Mouse (Mus musculus) CD4-positive, CD25-positive, alpha-beta regulatory T cell (primary cell): ENCODE results near the gene Wnt5b. TPM values are rescaled to one million over a fixed set of nuclear protein-coding genes. Genes with fewer than 3 reads are reported as not detected.

Experiments used
- polyA plus RNA-seq: library from polyadenylated mRNA; unstranded; fragments of 100-300 nt; shearing (Covaris generic); gene quantifications from one replicate; pipeline ENCODE4 v1.2.1, GENCODE M21; 2017

Wnt5b gene
- 0.28 TPM for polyA plus RNA-seq

DNA sequence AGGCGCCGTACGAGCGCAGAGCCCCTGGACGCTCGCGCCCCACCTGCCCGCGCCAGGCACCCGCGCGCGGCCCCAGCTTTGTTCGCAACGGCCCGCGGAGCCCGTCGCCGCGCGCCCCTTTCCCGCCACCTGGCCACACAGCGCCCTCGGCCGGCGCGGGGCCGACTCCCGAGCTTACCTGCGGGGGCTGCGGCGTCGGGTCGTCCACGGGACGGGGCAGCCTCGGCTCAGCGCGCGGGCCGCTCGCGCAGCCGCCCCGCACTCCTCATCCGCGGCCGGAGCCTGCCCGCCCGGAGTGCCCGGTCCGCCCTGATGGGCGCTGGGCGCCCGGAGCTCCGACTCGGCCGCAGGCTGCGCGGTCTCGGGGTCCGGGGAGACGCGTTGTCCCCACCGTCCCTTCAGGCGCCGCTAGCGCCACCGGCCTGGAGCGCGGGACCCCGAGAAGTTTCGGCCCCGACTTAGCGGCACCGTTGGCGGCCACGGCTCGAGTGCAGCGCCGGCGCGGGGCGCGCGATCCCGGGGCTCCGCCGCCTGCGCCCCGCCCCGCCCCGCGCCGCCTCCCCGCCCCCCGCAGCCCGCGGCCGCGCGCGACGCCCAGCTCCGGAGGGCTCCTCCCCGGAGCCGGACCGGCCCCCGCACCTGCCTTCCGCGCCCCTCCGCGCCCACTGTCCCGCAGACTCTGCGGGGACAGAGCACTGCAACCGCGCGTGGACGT, at the start of gene Wnt5b:
Gene Wnt5b (minus strand): TSS at position 545 of the 715 bp plus-strand sequence.

DNA sequence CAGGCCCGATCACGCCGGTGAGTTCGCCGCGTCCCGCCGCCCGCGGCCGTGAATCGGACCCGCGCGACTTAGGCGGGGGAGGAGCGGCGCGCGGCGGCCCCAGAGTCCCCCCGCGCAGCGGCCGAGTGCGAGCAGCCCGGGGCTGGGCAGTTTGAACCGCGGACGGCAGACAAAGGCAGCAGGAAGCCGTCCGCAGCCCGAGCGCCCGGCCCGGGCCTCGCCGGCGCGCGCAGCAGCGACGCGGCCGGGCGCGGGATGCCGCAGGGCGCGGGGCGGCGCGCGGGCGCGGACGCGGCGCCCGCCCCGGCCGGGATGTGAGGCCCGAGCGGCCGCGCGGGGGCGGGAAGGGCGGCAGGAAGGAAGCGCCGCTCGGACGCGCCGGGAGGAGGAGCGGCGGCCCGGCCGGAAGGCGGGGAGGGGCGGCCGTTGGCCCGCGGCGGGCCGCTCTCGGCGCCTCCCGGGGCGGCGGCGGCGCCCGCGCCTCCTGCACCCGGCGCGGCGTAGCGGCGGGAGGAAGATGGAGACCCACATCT, 64.7 kb downstream of the Wnt5b start, which contains the start of gene Fbxl14:
Gene Fbxl14 (plus strand): TSS at position 326 of the 533 bp plus-strand sequence.

DNA sequence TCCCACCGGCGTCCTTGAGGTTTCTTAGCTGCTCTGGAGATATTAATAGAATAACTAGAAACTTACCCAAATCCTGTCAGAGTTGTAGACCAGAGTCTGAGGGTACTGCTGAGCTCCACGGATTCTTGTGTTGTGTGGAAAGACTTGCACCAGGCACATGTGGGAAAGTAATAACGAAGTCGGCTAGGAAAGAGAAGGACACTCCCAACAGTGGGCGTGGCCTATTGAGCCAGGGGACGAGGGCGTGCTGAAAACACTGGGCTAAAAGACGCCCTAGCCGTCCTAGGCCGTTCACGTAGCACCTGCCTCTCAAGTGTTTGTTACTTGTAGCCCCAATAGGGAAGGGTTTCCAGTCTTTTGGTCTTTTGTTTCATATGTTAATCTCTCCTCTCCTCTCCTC, 126.8 kb downstream of the Wnt5b start, which contains the start of gene Adipor2:
Gene Adipor2 (minus strand): TSS at position 351 of the 400 bp plus-strand sequence.

Other genes starting within 250 kb of the Wnt5b start
- 0.20 TPM for gene Lrtm2, start 213.6 kb downstream of the Wnt5b start, polyA plus RNA-seq
- 15.6 TPM for gene Adipor2, start 126.6 kb downstream of the Wnt5b start, polyA plus RNA-seq
- gene Fbxl14, start 64.7 kb downstream of the Wnt5b start, polyA plus RNA-seq = 87.5 TPM